Mouse (Mus musculus): ENCODE measurements at regions not wholly inside any gene's neighbourhood (a gene's known extent, or its start where the extent isn't known, plus 50 kb on each side); places are given as distances from the start of the nearest gene placed in this dataset. TPM values are rescaled to one million over a fixed set of nuclear protein-coding genes. Genes with fewer than 3 reads are reported as not detected.

- Histone ChIP-seq H3K4me2 (no peak overlapping the region), H3K9me3 (no peaks in the 10 kb centered on the region), H3K9ac (no peak overlapping the region), H3K36me3 (no peaks in the 10 kb centered on the region), H3K4me1 (replicated peaks) (no peaks in the 10 kb centered on the region), H3K27ac (replicated peaks) (no peak overlapping the region), H3K4me3 (no peak overlapping the region), H3K27me3 (no peaks in the 10 kb centered on the region)
- 84% methylated on average over 11 of the region's 11 CpGs for WGBS
- ATAC-seq (ENCODE audit: low read depth), result no peak
These were observed 73.2 kb upstream of the Kif2a start for GRCm38 (mm10) chr13:107094976-107095716.

GRCm38 (mm10) chr13:107094487-107094886 is 72.6 kb upstream of the Kif2a start:
- no peak overlapping the region for H3K9ac ChIP-seq
- no peak overlapping the region for H3K4me3 ChIP-seq
- H3K4me2 ChIP-seq, result no peak overlapping the region
- 84% methylated on average over 11 of the region's 11 CpGs for WGBS
- no peaks in the 10 kb centered on the region for H3K4me1 ChIP-seq (replicated peaks)
- H3K27ac ChIP-seq (replicated peaks), result no peak overlapping the region
- H3K9me3 ChIP-seq, result no peaks in the 10 kb centered on the region
- ATAC-seq (ENCODE audit: low read depth), result no peak
- no peaks in the 10 kb centered on the region for H3K27me3 ChIP-seq
- no peaks in the 10 kb centered on the region for H3K36me3 ChIP-seq

DNA sequence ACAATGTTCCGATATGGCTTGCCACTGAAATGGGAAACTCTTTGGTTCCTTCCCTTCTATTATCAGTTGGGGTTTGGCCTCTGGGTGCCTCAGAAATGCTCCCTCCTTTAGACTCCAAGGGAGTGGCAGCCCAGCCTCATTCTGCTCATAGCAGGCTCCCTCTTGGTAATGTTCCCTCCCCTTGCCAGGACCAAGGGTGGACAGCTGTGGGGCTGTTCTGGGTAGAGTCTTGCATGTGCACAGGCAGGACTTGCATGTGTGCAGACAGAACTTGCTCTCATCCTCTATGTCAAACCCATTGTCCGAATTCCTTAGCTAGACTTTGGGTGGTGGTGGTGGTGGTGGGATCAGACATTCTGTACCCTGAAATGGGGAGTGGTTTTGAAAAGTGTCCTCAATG is 71.8 kb upstream of the Kif2a start:
- H3K9me3 ChIP-seq, result no peaks in the 10 kb centered on the region
- 0 out of 2 replicates have a peak overlapping the region, but pooled peaks have one; percentile 4 for H3K27ac ChIP-seq (replicated peaks)
- no peak overlapping the region for H3K9ac ChIP-seq
- ATAC-seq (ENCODE audit: low read depth), result no peak
- WGBS, result 97% methylated on average over 2 of the region's 2 CpGs
- H3K4me1 ChIP-seq (replicated peaks), result no peaks in the 10 kb centered on the region
- no peak overlapping the region for H3K4me2 ChIP-seq
- no peak overlapping the region for H3K4me3 ChIP-seq
- H3K36me3 ChIP-seq, result no peaks in the 10 kb centered on the region
- H3K27me3 ChIP-seq, result no peaks in the 10 kb centered on the region

- H3K36me3 ChIP-seq, result no peaks in the 10 kb centered on the region
- ATAC-seq (ENCODE audit: low read depth), result no peak
- H3K27me3 ChIP-seq, result no peaks in the 10 kb centered on the region
- no peak overlapping the region for H3K9ac ChIP-seq
- no peak overlapping the region for H3K4me3 ChIP-seq
- H3K9me3 ChIP-seq, result no peaks in the 10 kb centered on the region
- H3K27ac ChIP-seq (replicated peaks), result no peak overlapping the region
- WGBS, result 45% methylated on average over 1 of the region's 1 CpGs
- no peak overlapping the region for H3K4me2 ChIP-seq
- no peaks in the 10 kb centered on the region for H3K4me1 ChIP-seq (replicated peaks)
These were observed 66.3 kb upstream of the Kif2a start for GRCm38 (mm10) chr13:107088198-107088597.

DNA sequence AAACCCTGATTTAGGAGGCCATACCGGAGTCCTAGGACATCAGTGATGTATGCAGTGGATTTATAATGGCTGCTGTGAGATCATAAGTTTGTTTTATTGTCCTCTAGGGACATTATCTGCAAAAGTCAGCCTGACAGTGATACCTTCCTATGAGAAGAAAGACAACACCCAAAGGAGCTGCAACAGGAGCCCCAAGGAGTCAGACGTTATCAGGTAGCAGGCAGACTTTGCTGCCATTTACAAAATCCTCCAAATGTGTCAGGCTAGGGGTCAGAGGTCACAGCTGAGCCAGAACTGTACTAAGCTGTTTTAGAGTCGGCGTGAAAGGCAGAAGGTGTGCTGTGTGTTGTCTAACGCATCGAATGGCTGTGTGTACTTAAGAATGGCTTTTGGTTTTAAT is 65.4 kb upstream of the Kif2a start:
- no peaks in the 10 kb centered on the region for H3K9me3 ChIP-seq
- no peaks in the 10 kb centered on the region for H3K27me3 ChIP-seq
- H3K36me3 ChIP-seq, result no peaks in the 10 kb centered on the region
- 71% methylated on average over 6 of the region's 6 CpGs for WGBS
- ATAC-seq (ENCODE audit: low read depth), result no peak
- no peak overlapping the region for H3K4me3 ChIP-seq
- H3K4me1 ChIP-seq (replicated peaks), result no peaks in the 10 kb centered on the region
- H3K9ac ChIP-seq, result no peak overlapping the region
- H3K4me2 ChIP-seq, result no peak overlapping the region
- no peak overlapping the region for H3K27ac ChIP-seq (replicated peaks)

- Histone ChIP-seq H3K4me2 (no peak overlapping the region), H3K4me3 (no peak overlapping the region), H3K27ac (replicated peaks) (no peak overlapping the region), H3K27me3 (peaks cover 3% of the 10 kb centered on the region), H3K36me3 (no peaks in the 10 kb centered on the region), H3K9ac (no peak overlapping the region), H3K4me1 (replicated peaks) (peaks cover 6% of the 10 kb centered on the region), H3K9me3 (no peaks in the 10 kb centered on the region)
- 85% methylated on average over 1 of the region's 1 CpGs for WGBS
- no peak for ATAC-seq (ENCODE audit: low read depth)
These were observed 56.2 kb upstream of the Kif2a start for GRCm38 (mm10) chr13:107078085-107078484.

- Histone ChIP-seq H3K27me3 (peaks cover 3% of the 10 kb centered on the region), H3K4me3 (no peak overlapping the region), H3K36me3 (no peaks in the 10 kb centered on the region), H3K4me2 (no peak overlapping the region), H3K9me3 (no peaks in the 10 kb centered on the region), H3K4me1 (replicated peaks) (peaks cover 16% of the 10 kb centered on the region), H3K27ac (replicated peaks) (no peak overlapping the region), H3K9ac (no peak overlapping the region)
- ATAC-seq (ENCODE audit: low read depth), result no peak
- WGBS, result 90% methylated on average over 4 of the region's 4 CpGs
These were observed 53.0 kb upstream of the Kif2a start for GRCm38 (mm10) chr13:107074917-107075316.

DNA sequence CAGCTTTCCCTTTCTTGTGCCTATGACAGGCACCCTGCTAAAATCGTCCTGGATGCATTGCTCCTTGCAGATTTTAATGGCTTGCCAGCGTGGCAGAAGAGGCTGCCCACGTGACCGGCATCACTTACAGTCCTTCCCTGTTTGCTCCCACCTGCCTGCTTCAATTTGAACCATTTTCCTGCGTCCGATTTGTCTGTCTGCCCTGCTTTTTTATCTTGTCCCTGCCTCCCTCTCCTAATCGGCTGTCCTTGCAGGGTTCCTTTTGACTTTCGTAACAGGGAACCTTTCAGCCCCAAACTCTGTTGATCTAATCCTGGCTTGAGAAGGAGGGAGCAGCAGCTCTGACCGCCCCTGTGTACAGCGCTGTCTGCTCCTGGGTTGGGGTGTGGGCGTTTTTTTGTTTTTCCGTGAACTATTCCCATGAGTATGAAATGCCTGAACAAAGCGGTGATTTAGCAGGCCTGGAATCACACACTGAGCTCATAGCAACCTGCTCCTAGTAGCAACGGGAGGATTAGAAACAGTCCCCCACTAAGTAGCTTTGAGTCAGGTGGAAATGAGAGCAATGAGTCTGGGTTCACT is 51.2 kb upstream of the Kif2a start:
- WGBS, result under 1% methylated on average over 14 of the region's 14 CpGs
- ATAC-seq (ENCODE audit: low read depth), result peak; percentile 80
- peak overlapping the region; percentile 52 for H3K27ac ChIP-seq (replicated peaks)
- no peaks in the 10 kb centered on the region for H3K36me3 ChIP-seq
- H3K9me3 ChIP-seq, result no peaks in the 10 kb centered on the region
- peak overlapping the region; percentile 35 for H3K4me3 ChIP-seq
- H3K27me3 ChIP-seq, result peaks cover 3% of the 10 kb centered on the region
- H3K9ac ChIP-seq, result peak overlapping the region; percentile 56
- peak overlapping the region; percentile 62 for H3K4me2 ChIP-seq
- peaks cover 16% of the 10 kb centered on the region for H3K4me1 ChIP-seq (replicated peaks)

GRCm38 (mm10) chr13:107072345-107073038 is 50.6 kb upstream of the Kif2a start:
- peak overlapping the region; percentile 35 for H3K4me3 ChIP-seq
- no peaks in the 10 kb centered on the region for H3K36me3 ChIP-seq
- H3K27ac ChIP-seq (replicated peaks), result peak overlapping the region; percentile 52; the same call in 1 of the 2 replicates
- H3K9ac ChIP-seq, result peak overlapping the region; percentile 56
- ATAC-seq (ENCODE audit: low read depth), result peak; percentile 79
- peaks cover 16% of the 10 kb centered on the region for H3K4me1 ChIP-seq (replicated peaks)
- H3K4me2 ChIP-seq, result peak overlapping the region; percentile 62
- H3K27me3 ChIP-seq, result peaks cover 3% of the 10 kb centered on the region
- WGBS, result 31% methylated on average over 11 of the region's 11 CpGs
- H3K9me3 ChIP-seq, result no peaks in the 10 kb centered on the region

Small RNAs in the stretch of these regions (microRNA-seq; reads per million reads assigned to microRNA genes)
- not detected for gene Gm22118
